Mouse (Mus musculus) heart, embryonic 16.5 days (tissue): ENCODE data around the gene Plb1. TPM values are rescaled to one million over a fixed set of nuclear protein-coding genes. Genes with fewer than 3 reads are reported as not detected.
A peak's percentile ranks its signal among the peaks of the same experiment; 100 is the strongest.

Source experiments
- ATAC-seq: fragments of 200-750 bp; cut with Nextera tagmentation; replicated peaks from 2 replicates; pipeline ENCODE4 v1.8.0; 2017; ENCODE audit warnings: moderate number of reproducible peaks; ENCODE audit not compliant: insufficient read depth, low FRiP score; ENCODE audit errors: extremely low read depth
- H3K27ac ChIP-seq: fragments of 300-500 bp; sonication (generic); 2 replicates; pipeline ENCODE4 v1.5.1; 2014; ENCODE audit warnings: mild to moderate bottlenecking, low read length, control low read depth, moderate library complexity
- H3K27me3 ChIP-seq: fragments of 300-500 bp; sonication (generic); 2 replicates; pipeline ENCODE4 v1.6.1; 2014; ENCODE audit warnings: low read length, mixed read lengths; ENCODE audit not compliant: control insufficient read depth, insufficient read depth
- H3K36me3 ChIP-seq: fragments of 300-500 bp; sonication (generic); 2 replicates; pipeline ENCODE4 v1.6.1; 2014; ENCODE audit not compliant: control insufficient read depth, insufficient read depth
- H3K4me1 ChIP-seq: fragments of 300-500 bp; sonication (generic); 2 replicates; pipeline ENCODE4 v1.6.1; 2014; ENCODE audit warnings: low read length, mixed read lengths; ENCODE audit not compliant: control insufficient read depth, insufficient read depth
- H3K4me2 ChIP-seq: fragments of 300-500 bp; sonication (generic); 2 replicates; pipeline ENCODE4 v1.6.1; 2014; ENCODE audit warnings: low read depth, mild to moderate bottlenecking, control low read depth, low read length
- H3K4me3 ChIP-seq: fragments of 300-500 bp; sonication (generic); 2 replicates; pipeline ENCODE4 v1.5.1; 2014; ENCODE audit warnings: mild to moderate bottlenecking, control low read depth, low read length
- H3K9ac ChIP-seq: fragments of 300-500 bp; sonication (generic); 2 replicates; pipeline ENCODE4 v1.6.1; 2014; ENCODE audit warnings: low read length, control low read depth
- H3K9me3 ChIP-seq: fragments of 300-500 bp; sonication (generic); replicated peaks from 2 replicates; pipeline ENCODE4 v1.6.1; 2016; ENCODE audit warnings: low read length; ENCODE audit not compliant: control insufficient read depth
- WGBS: fragments of 180-500 bp; shearing (Covaris S2); extraction: QIAGEN DNeasy Blood & Tissue Kit; methylation state at CpG from one replicate; pipeline ENCODE4 v1.1.7; 2014; 5-methylcytosine and 5-hydroxymethylcytosine counted together
- polyA plus RNA-seq: library from polyadenylated mRNA; unstranded; fragments of >200 nt; fragmentation: Nextera tagmentation; extraction: Ambion mirVana; gene quantifications from 2 replicates; pipeline ENCODE4 v1.2.1, GENCODE M21; 2015

Plb1 gene
- polyA plus RNA-seq, 1 experiment from 2014 or later, result 2.5 TPM

GRCm38 (mm10) chr5:32230372-32230771 lies 2.1 kb upstream of the Plb1 start:
- WGBS, result 43% methylated on average over 4 of the region's 4 CpGs
- H3K27me3 ChIP-seq, result no peaks in the 10 kb centered on the region
- no peaks in the 10 kb centered on the region for H3K36me3 ChIP-seq
- no peak for ATAC-seq
- H3K9ac ChIP-seq, result no peak overlapping the region
- no peak overlapping the region for H3K27ac ChIP-seq
- no peak overlapping the region for H3K4me3 ChIP-seq
- no peak overlapping the region for H3K4me2 ChIP-seq
- H3K9me3 ChIP-seq, result no peaks in the 10 kb centered on the region
- no peaks in the 10 kb centered on the region for H3K4me1 ChIP-seq

GRCm38 (mm10) chr5:32239337-32239736 lies 6.8 kb downstream of the Plb1 start:
- H3K27me3 ChIP-seq, result no peaks in the 10 kb centered on the region
- H3K4me2 ChIP-seq, result no peak overlapping the region
- no peaks in the 10 kb centered on the region for H3K9me3 ChIP-seq
- H3K4me1 ChIP-seq, result no peaks in the 10 kb centered on the region
- WGBS, result 81% methylated on average over 2 of the region's 2 CpGs
- no peak overlapping the region for H3K9ac ChIP-seq
- no peak overlapping the region for H3K4me3 ChIP-seq
- no peaks in the 10 kb centered on the region for H3K36me3 ChIP-seq
- no peak overlapping the region for H3K27ac ChIP-seq
- ATAC-seq, result no peak

GRCm38 (mm10) chr5:32240741-32241140 lies 8.2 kb downstream of the Plb1 start:
- no peaks in the 10 kb centered on the region for H3K36me3 ChIP-seq
- no peak for ATAC-seq
- no peak overlapping the region for H3K4me3 ChIP-seq
- WGBS, result 43% methylated on average over 2 of the region's 2 CpGs
- H3K27me3 ChIP-seq, result no peaks in the 10 kb centered on the region
- H3K4me2 ChIP-seq, result no peak overlapping the region
- H3K27ac ChIP-seq, result no peak overlapping the region
- no peaks in the 10 kb centered on the region for H3K9me3 ChIP-seq
- no peak overlapping the region for H3K9ac ChIP-seq
- H3K4me1 ChIP-seq, result no peaks in the 10 kb centered on the region

GRCm38 (mm10) chr5:32243286-32243885 lies 10.9 kb downstream of the Plb1 start:
- Histone ChIP-seq H3K9ac (no peak overlapping the region), H3K9me3 (no peaks in the 10 kb centered on the region), H3K4me1 (no peaks in the 10 kb centered on the region), H3K4me3 (no peak overlapping the region), H3K4me2 (no peak overlapping the region), H3K27me3 (no peaks in the 10 kb centered on the region), H3K36me3 (no peaks in the 10 kb centered on the region), H3K27ac (no peak overlapping the region)
- no peak for ATAC-seq
- 86% methylated on average over 7 of the region's 7 CpGs for WGBS

GRCm38 (mm10) chr5:32245385-32245784 lies 12.9 kb downstream of the Plb1 start:
- H3K4me3 ChIP-seq, result no peak overlapping the region
- H3K27ac ChIP-seq, result no peak overlapping the region
- no peaks in the 10 kb centered on the region for H3K9me3 ChIP-seq
- no peaks in the 10 kb centered on the region for H3K4me1 ChIP-seq
- H3K4me2 ChIP-seq, result no peak overlapping the region
- H3K9ac ChIP-seq, result no peak overlapping the region
- no peak for ATAC-seq
- H3K27me3 ChIP-seq, result no peaks in the 10 kb centered on the region
- H3K36me3 ChIP-seq, result no peaks in the 10 kb centered on the region
- 77% methylated on average over 3 of the region's 3 CpGs for WGBS

GRCm38 (mm10) chr5:32260751-32261150 lies 28.2 kb downstream of the Plb1 start:
- no peak overlapping the region for H3K4me3 ChIP-seq
- 59% methylated on average over 5 of the region's 5 CpGs for WGBS
- H3K27me3 ChIP-seq, result no peaks in the 10 kb centered on the region
- no peak for ATAC-seq
- H3K9ac ChIP-seq, result no peak overlapping the region
- no peaks in the 10 kb centered on the region for H3K9me3 ChIP-seq
- no peak overlapping the region for H3K4me2 ChIP-seq
- H3K27ac ChIP-seq, result no peak overlapping the region
- no peaks in the 10 kb centered on the region for H3K4me1 ChIP-seq
- no peaks in the 10 kb centered on the region for H3K36me3 ChIP-seq

GRCm38 (mm10) chr5:32261251-32261650 lies 28.7 kb downstream of the Plb1 start:
- no peak overlapping the region for H3K4me3 ChIP-seq
- H3K27ac ChIP-seq, result no peak overlapping the region
- no peaks in the 10 kb centered on the region for H3K27me3 ChIP-seq
- H3K9me3 ChIP-seq, result no peaks in the 10 kb centered on the region
- no peak for ATAC-seq
- no peaks in the 10 kb centered on the region for H3K36me3 ChIP-seq
- no peak overlapping the region for H3K9ac ChIP-seq
- 76% methylated on average over 3 of the region's 3 CpGs for WGBS
- H3K4me1 ChIP-seq, result no peaks in the 10 kb centered on the region
- H3K4me2 ChIP-seq, result no peak overlapping the region

GRCm38 (mm10) chr5:32262534-32262933 lies 30.0 kb downstream of the Plb1 start:
- Histone ChIP-seq H3K36me3 (no peaks in the 10 kb centered on the region), H3K9ac (no peak overlapping the region), H3K4me3 (no peak overlapping the region), H3K4me2 (no peak overlapping the region), H3K4me1 (no peaks in the 10 kb centered on the region), H3K9me3 (peaks cover 2% of the 10 kb centered on the region; the same call in 1 of the 2 replicates), H3K27me3 (no peaks in the 10 kb centered on the region), H3K27ac (no peak overlapping the region)
- ATAC-seq, result no peak
- 80% methylated on average over 4 of the region's 4 CpGs for WGBS

GRCm38 (mm10) chr5:32272502-32272901 lies 40.0 kb downstream of the Plb1 start:
- Histone ChIP-seq H3K27me3 (no peaks in the 10 kb centered on the region), H3K36me3 (no peaks in the 10 kb centered on the region), H3K27ac (peak overlapping the region; percentile 85), H3K9ac (no peak overlapping the region), H3K4me3 (no peak overlapping the region), H3K4me1 (peaks cover 15% of the 10 kb centered on the region), H3K9me3 (0 out of 2 replicates have a peak, but pooled peaks cover 2% of the 10 kb centered on the region), H3K4me2 (peak overlapping the region; percentile 34; the same call in 1 of the 2 replicates)
- WGBS, result 26% methylated on average over 7 of the region's 7 CpGs
- peak; percentile 96 for ATAC-seq
